Mouse (Mus musculus) stomach, embryonic 16.5 days (tissue): ENCODE results near the gene Cd160. TPM values are rescaled to one million over a fixed set of nuclear protein-coding genes. Genes with fewer than 3 reads are reported as not detected.

ENCODE experiments used
- ATAC-seq: fragments of 200-750 bp; cut with Nextera tagmentation; 2 replicates; pipeline ENCODE4 v1.8.0; 2017; ENCODE audit warnings: moderate number of reproducible peaks, moderate TSS enrichment; ENCODE audit not compliant: insufficient read depth, low FRiP score
- H3K27ac ChIP-seq: fragments of 300-500 bp; sonication (generic); 2 replicates; pipeline ENCODE4 v1.5.1; 2014; ENCODE audit warnings: low read length
- H3K27me3 ChIP-seq: fragments of 300-500 bp; sonication (generic); 2 replicates; pipeline ENCODE4 v1.6.1; 2014; ENCODE audit warnings: low read length, control low read depth, mixed read lengths; ENCODE audit not compliant: control insufficient read depth, insufficient read depth
- H3K36me3 ChIP-seq: fragments of 300-500 bp; sonication (generic); 2 replicates; pipeline ENCODE4 v1.6.1; 2014; ENCODE audit warnings: low read length; ENCODE audit not compliant: control insufficient read depth, insufficient read depth
- H3K4me1 ChIP-seq: fragments of 300-500 bp; sonication (generic); 2 replicates; pipeline ENCODE4 v1.6.1; 2014; ENCODE audit warnings: low read length, control low read depth, mixed read lengths; ENCODE audit not compliant: control insufficient read depth, insufficient read depth
- H3K4me2 ChIP-seq: fragments of 300-500 bp; sonication (generic); 2 replicates; pipeline ENCODE4 v1.6.1; 2014; ENCODE audit warnings: low read depth, low read length, mixed read lengths
- H3K4me3 ChIP-seq: fragments of 300-500 bp; sonication (generic); replicated peaks from 2 replicates; pipeline ENCODE4 v1.5.1; 2014; ENCODE audit warnings: mild to moderate bottlenecking, low read length
- H3K9ac ChIP-seq: fragments of 300-500 bp; sonication (generic); 2 replicates; pipeline ENCODE4 v1.6.1; 2014; ENCODE audit warnings: low read length
- H3K9me3 ChIP-seq: fragments of 300-500 bp; sonication (generic); replicated peaks from 2 replicates; pipeline ENCODE4 v1.6.1; 2016; ENCODE audit warnings: low read length, control low read depth; ENCODE audit not compliant: control insufficient read depth
- WGBS: fragments of 180-500 bp; shearing (Covaris S2); extraction: QIAGEN DNeasy Blood & Tissue Kit; methylation state at CpG from one replicate; pipeline ENCODE4 v1.1.7; 2014; 5-methylcytosine and 5-hydroxymethylcytosine counted together
- polyA plus RNA-seq: library from polyadenylated mRNA; unstranded; fragments of >200 nt; fragmentation: Nextera tagmentation; extraction: Ambion mirVana; gene quantifications from 2 replicates; pipeline ENCODE4 v1.2.1, GENCODE M21; 2015

The Cd160 gene
- 0.20 and 0.30 TPM in 2 replicates for polyA plus RNA-seq

- whole genome bisulfite sequencing: 87% methylated on average over 1 of the region's 1 CpGs
- Histone ChIP-seq H3K9ac (no peak within 1 kb of the TSS), H3K4me3 (no peak within 1 kb of the TSS), H3K4me2 (no peak within 1 kb of the TSS), H3K9me3 (no peaks in the 10 kb centered on the region), H3K4me1 (no peaks in the 10 kb centered on the region), H3K36me3 (no peaks in the 10 kb centered on the region), H3K27ac (no peak within 1 kb of the TSS), H3K27me3 (no peaks in the 10 kb centered on the region)
- ATAC-seq: no peak
These were observed at the start of gene Cd160, which contains the start of gene Pdzk1 for GRCm38 (mm10) chr3:96828984-96829383. Gene Cd160, minus strand, starts transcription at chr3:96829351. Gene Pdzk1, plus strand, starts transcription at chr3:96829284.

- H3K27me3 ChIP-seq: no peaks in the 10 kb centered on the region
- no peak overlapping the region for H3K4me2 ChIP-seq
- no peak for ATAC-seq
- H3K4me1 ChIP-seq: no peaks in the 10 kb centered on the region
- WGBS: 44% methylated on average over 7 of the region's 7 CpGs
- no peak overlapping the region for H3K9ac ChIP-seq
- 0 out of 2 replicates have a peak, but pooled peaks cover 16% of the 10 kb centered on the region for H3K36me3 ChIP-seq
- peak overlapping the region; percentile 11; the same call in 1 of the 2 replicates for H3K27ac ChIP-seq
- no peak overlapping the region for H3K4me3 ChIP-seq
- no peaks in the 10 kb centered on the region for H3K9me3 ChIP-seq
These were observed 45.8 kb upstream of the Cd160 start for GRCm38 (mm10) chr3:96874808-96875571.

- Histone ChIP-seq H3K9ac (no peak overlapping the region), H3K36me3 (0 out of 2 replicates have a peak, but pooled peaks cover 23% of the 10 kb centered on the region), H3K4me3 (no peak overlapping the region), H3K27ac (no peak overlapping the region), H3K4me1 (no peaks in the 10 kb centered on the region), H3K4me2 (no peak overlapping the region), H3K27me3 (no peaks in the 10 kb centered on the region), H3K9me3 (no peaks in the 10 kb centered on the region)
- 89% methylated on average over 8 of the region's 8 CpGs for WGBS
- ATAC-seq: no peak
These were observed 43.4 kb upstream of the Cd160 start for GRCm38 (mm10) chr3:96872501-96872900.

- 84% methylated on average over 8 of the region's 8 CpGs for WGBS
- Histone ChIP-seq H3K9ac (no peak overlapping the region), H3K36me3 (0 out of 2 replicates have a peak, but pooled peaks cover 23% of the 10 kb centered on the region), H3K4me2 (no peak overlapping the region), H3K27ac (no peak overlapping the region), H3K4me1 (no peaks in the 10 kb centered on the region), H3K9me3 (no peaks in the 10 kb centered on the region), H3K27me3 (no peaks in the 10 kb centered on the region), H3K4me3 (no peak overlapping the region)
- ATAC-seq: no peak
These were observed 41.9 kb upstream of the Cd160 start for GRCm38 (mm10) chr3:96871070-96871469.

GRCm38 (mm10) chr3:96870270-96870669 is 41.1 kb upstream of the Cd160 start:
- no peak for ATAC-seq
- no peaks in the 10 kb centered on the region for H3K9me3 ChIP-seq
- H3K9ac ChIP-seq: no peak overlapping the region
- 0 out of 2 replicates have a peak, but pooled peaks cover 23% of the 10 kb centered on the region for H3K36me3 ChIP-seq
- no peaks in the 10 kb centered on the region for H3K4me1 ChIP-seq
- WGBS: 82% methylated on average over 2 of the region's 2 CpGs
- H3K4me2 ChIP-seq: no peak overlapping the region
- no peak overlapping the region for H3K4me3 ChIP-seq
- H3K27ac ChIP-seq: no peak overlapping the region
- no peaks in the 10 kb centered on the region for H3K27me3 ChIP-seq

- 0 out of 2 replicates have a peak, but pooled peaks cover 20% of the 10 kb centered on the region for H3K36me3 ChIP-seq
- no peak overlapping the region for H3K4me2 ChIP-seq
- H3K4me1 ChIP-seq: no peaks in the 10 kb centered on the region
- no peak overlapping the region for H3K4me3 ChIP-seq
- no peaks in the 10 kb centered on the region for H3K27me3 ChIP-seq
- H3K9ac ChIP-seq: no peak overlapping the region
- 93% methylated on average over 7 of the region's 7 CpGs for WGBS
- no peak for ATAC-seq
- no peaks in the 10 kb centered on the region for H3K9me3 ChIP-seq
- H3K27ac ChIP-seq: no peak overlapping the region
These were observed 39.9 kb upstream of the Cd160 start for GRCm38 (mm10) chr3:96869091-96869490.

- H3K4me1 ChIP-seq: no peaks in the 10 kb centered on the region
- no peak overlapping the region for H3K4me3 ChIP-seq
- H3K36me3 ChIP-seq: 0 out of 2 replicates have a peak, but pooled peaks cover 20% of the 10 kb centered on the region
- 93% methylated on average over 8 of the region's 8 CpGs for WGBS
- H3K27me3 ChIP-seq: no peaks in the 10 kb centered on the region
- no peak overlapping the region for H3K4me2 ChIP-seq
- H3K9ac ChIP-seq: no peak overlapping the region
- no peak for ATAC-seq
- no peak overlapping the region for H3K27ac ChIP-seq
- no peaks in the 10 kb centered on the region for H3K9me3 ChIP-seq
These were observed 39.4 kb upstream of the Cd160 start for GRCm38 (mm10) chr3:96868566-96868965.

GRCm38 (mm10) chr3:96867863-96868262 is 38.7 kb upstream of the Cd160 start:
- Histone ChIP-seq H3K4me3 (no peak overlapping the region), H3K27ac (no peak overlapping the region), H3K4me2 (no peak overlapping the region), H3K27me3 (no peaks in the 10 kb centered on the region), H3K9me3 (no peaks in the 10 kb centered on the region), H3K36me3 (0 out of 2 replicates have a peak, but pooled peaks cover 14% of the 10 kb centered on the region), H3K4me1 (no peaks in the 10 kb centered on the region), H3K9ac (no peak overlapping the region)
- WGBS: 88% methylated on average over 3 of the region's 3 CpGs
- no peak for ATAC-seq

- Histone ChIP-seq H3K9me3 (no peaks in the 10 kb centered on the region), H3K9ac (no peak overlapping the region), H3K4me2 (no peak overlapping the region), H3K27ac (no peak overlapping the region), H3K4me1 (no peaks in the 10 kb centered on the region), H3K4me3 (no peak overlapping the region), H3K27me3 (no peaks in the 10 kb centered on the region), H3K36me3 (no peaks in the 10 kb centered on the region)
- WGBS: 92% methylated on average over 5 of the region's 5 CpGs
- no peak for ATAC-seq
These were observed 31.3 kb upstream of the Cd160 start for GRCm38 (mm10) chr3:96860498-96860897.
